Mouse (Mus musculus) olfactory bulb, adult 2 months (tissue): ENCODE measurements around the gene Gpr176. TPM values are rescaled to one million over a fixed set of nuclear protein-coding genes. Genes with fewer than 3 reads are reported as not detected.

Source experiments
- H3K27ac ChIP-seq: fragments of 200-500 bp; 2 replicates; pipeline ENCODE4 v1.5.1; 2012; ENCODE audit warnings: low read depth, low read length; ENCODE audit not compliant: insufficient read depth
- H3K4me1 ChIP-seq: fragments of 200-500 bp; 2 replicates; pipeline ENCODE4 v1.6.1; 2012; ENCODE audit warnings: low read length; ENCODE audit not compliant: control insufficient read depth, insufficient read depth
- H3K4me3 ChIP-seq: fragments of 200-500 bp; 2 replicates; pipeline ENCODE4 v1.5.1; 2012; ENCODE audit warnings: mild to moderate bottlenecking, low read depth, low read length, moderate library complexity; ENCODE audit not compliant: insufficient read depth
- CTCF ChIP-seq: fragments of 200-500 bp; IDR thresholded peaks from 2 replicates; pipeline ENCODE4 v1.5.1; 2012; ENCODE audit warnings: low read depth, mild to moderate bottlenecking, low read length, moderate library complexity; ENCODE audit not compliant: insufficient read depth
- POLR2A ChIP-seq: fragments of 200-500 bp; IDR thresholded peaks from 2 replicates; pipeline ENCODE4 v1.6.1; 2012; ENCODE audit warnings: mild to moderate bottlenecking, low read depth, low read length, moderate library complexity; ENCODE audit not compliant: insufficient read depth
- WGBS: fragments of 180-500 bp; shearing (Covaris S2); methylation state at CpG from one replicate; pipeline ENCODE4 v1.1.7; 2018; 5-methylcytosine and 5-hydroxymethylcytosine counted together
- polyA plus RNA-seq: library from polyadenylated mRNA; stranded (reverse); fragments of >200 nt; gene quantifications from 2 replicates; pipeline ENCODE4 v1.2.4, GENCODE M21; 2012; ENCODE audit warnings: low replicate concordance; ENCODE audit not compliant: missing spikeins, insufficient read depth, insufficient read length

Gene Gpr176
- polyA plus RNA-seq, 1 experiment = not detected

DNA sequence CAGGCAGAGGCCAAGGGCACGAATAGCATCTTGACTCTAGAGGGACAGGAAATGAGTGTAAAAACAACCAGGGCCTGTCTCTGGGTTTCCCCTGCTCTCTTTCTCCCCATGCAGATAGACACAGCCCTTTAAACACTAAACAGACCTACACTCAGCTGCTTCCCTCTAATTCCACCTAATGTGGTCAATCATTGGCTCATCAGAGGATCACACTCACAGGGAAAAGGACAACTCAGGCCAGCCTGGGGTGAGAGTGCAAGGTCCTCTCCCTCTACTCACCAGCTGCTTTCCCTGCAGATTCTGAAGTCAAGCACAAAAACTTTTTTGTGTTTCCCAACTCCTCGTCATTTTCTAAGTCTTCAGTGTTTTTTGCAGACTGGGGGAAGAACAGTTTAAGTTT lies 125.2 kb downstream of the Gpr176 start:
- H3K27ac ChIP-seq = no peak overlapping the region
- H3K4me1 ChIP-seq = no peaks in the 10 kb centered on the region
- H3K4me3 ChIP-seq = no peak overlapping the region
- no peak for TF ChIP-seq POLR2A
- no peak for TF ChIP-seq CTCF
- 64% methylated on average over 2 of the region's 2 CpGs for WGBS

DNA sequence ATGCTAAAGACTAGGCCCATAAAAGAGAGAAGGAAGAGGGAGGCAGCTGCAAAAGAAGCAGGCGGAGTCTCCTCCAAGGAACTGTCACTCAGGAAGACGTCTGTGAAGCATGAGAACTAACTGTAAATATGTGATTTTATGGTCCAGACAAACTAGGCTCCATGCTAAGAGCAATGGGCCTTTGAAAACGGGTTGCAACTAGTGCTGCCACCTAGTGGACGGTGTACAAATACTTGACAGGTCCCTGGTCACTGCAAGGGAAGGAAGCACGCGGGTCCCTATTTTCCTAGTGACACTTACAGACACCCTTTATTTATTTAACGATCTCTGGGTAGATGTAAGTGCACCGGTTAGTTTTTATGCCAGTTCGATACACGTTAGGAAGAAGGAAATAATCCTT lies 127.3 kb downstream of the Gpr176 start:
- H3K4me1 ChIP-seq = no peaks in the 10 kb centered on the region
- 14% methylated on average over 10 of the region's 10 CpGs for WGBS

DNA sequence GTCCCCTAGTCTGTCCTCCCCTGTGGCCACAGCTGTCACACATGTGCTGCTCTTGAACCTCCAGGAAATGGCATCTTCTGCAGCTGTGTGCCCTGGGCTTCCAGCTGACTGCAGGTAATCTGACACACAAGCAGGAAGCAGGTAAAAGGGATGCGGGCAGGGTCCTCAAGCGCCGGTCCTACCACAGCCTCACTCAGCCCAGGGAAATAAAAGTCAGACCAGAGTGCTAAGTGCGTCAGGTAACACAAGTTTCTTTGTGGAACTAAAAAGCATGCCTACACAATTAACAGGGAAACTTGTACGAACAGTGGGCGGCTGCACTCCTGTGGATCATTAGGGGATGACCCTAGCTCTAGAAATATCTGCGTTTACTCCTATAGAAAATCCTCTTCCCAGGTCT lies 137.0 kb downstream of the Gpr176 start:
- no peak overlapping the region for H3K27ac ChIP-seq
- no peak overlapping the region for H3K4me3 ChIP-seq
- no peak for TF ChIP-seq POLR2A
- TF ChIP-seq CTCF = no peak
- no peaks in the 10 kb centered on the region for H3K4me1 ChIP-seq
- 89% methylated on average over 7 of the region's 7 CpGs for WGBS

More for the DNA sequence above, 127.3 kb downstream of the Gpr176 start:
- Histone ChIP-seq H3K4me3 (no peak overlapping the region), H3K27ac (no peak overlapping the region)
- TF ChIP-seq POLR2A (no peak), CTCF (no peak)

DNA sequence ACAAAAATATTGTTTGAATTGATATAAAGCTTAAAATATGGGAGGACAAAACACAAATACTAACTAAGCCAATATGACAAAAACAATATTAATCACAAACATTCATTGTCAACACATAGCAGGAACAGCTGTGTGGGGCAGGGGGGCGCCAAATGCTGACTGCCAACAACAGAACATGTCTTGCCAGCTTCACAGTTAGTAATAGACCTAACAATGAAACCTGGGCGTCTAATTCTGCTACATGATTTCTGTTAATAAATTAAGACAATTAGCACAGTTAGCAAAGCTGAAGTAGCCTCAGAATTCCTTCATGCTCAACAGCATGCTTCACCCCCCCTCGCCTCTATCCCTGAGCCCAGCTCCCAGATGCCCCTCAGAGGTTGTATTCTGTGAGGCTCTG lies 137.6 kb downstream of the Gpr176 start:
- 70% methylated on average over 3 of the region's 3 CpGs for WGBS
- TF ChIP-seq POLR2A = no peak
- TF ChIP-seq CTCF = no peak
- Histone ChIP-seq H3K4me1 (no peaks in the 10 kb centered on the region), H3K4me3 (no peak overlapping the region), H3K27ac (no peak overlapping the region)

DNA sequence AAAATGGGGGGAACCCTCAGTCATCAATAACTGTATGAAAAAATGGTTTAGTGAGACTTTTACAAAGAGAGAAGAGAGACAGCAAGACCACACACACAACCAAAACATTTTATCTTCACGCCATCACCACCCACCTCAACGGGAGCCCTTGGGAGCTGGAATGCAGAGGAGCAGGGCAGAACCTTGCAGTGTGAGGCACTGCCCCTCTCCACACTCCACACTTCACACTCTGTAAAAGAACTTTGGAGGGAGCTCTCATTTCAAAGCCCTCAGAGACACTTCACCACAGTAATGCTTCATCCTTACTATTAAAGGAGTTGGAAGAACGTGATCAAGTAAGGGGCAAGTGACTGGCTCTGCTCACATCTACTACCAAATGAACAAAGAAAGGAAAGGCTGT lies 142.7 kb downstream of the Gpr176 start:
- no peak for TF ChIP-seq POLR2A
- no peak for TF ChIP-seq CTCF
- WGBS = 90% methylated on average over 3 of the region's 3 CpGs
- no peaks in the 10 kb centered on the region for H3K4me1 ChIP-seq
- H3K4me3 ChIP-seq = no peak overlapping the region
- H3K27ac ChIP-seq = no peak overlapping the region

DNA sequence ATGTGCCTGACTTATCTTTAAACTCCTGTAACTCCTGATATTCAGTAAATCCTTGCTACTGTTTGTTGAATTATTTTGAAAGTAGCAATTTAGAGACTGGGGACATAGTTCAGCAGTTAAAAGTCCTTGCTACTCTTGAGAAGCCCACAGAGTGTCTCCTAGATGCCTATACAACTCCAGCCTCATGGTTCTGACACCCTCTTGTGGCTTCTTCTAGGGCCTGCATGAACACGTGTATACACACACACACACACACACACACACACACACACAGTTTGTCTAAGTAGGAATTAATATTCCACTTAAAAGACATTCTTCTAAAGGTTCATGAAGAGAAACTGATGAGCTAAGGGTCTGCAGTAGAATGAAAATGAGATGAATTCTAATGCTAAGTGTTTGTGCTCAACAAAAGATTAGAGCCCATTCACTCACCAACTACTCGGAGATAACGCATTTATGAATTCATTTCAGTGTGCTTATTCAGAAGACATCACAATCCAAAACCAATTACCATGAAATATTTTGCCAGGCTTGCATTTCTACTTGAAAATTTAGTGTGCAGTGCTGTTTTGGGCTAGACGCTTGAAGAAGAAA lies 144.6 kb downstream of the Gpr176 start:
- 79% methylated on average over 4 of the region's 4 CpGs for whole genome bisulfite sequencing
- H3K4me3 ChIP-seq = no peak overlapping the region
- no peak for TF ChIP-seq CTCF
- no peak for TF ChIP-seq POLR2A
- H3K4me1 ChIP-seq = no peaks in the 10 kb centered on the region
- H3K27ac ChIP-seq = no peak overlapping the region

Other genes with a start within 250 kb of the Gpr176 start
- gene Fsip1, start 116.5 kb downstream of the Gpr176 start, polyA plus RNA-seq = not detected in 2 replicates
- gene Eif2ak4, start 15.2 kb upstream of the Gpr176 start, polyA plus RNA-seq = not detected in 2 replicates
- gene Srp14, start 106.3 kb upstream of the Gpr176 start, polyA plus RNA-seq = 413 and 726 TPM in 2 replicates
- not detected in 2 replicates for gene Bmf, start 176.3 kb upstream of the Gpr176 start, polyA plus RNA-seq
- gene Bub1b, start 224.8 kb upstream of the Gpr176 start, polyA plus RNA-seq = not detected in 2 replicates